In the genomic region with DNA sequence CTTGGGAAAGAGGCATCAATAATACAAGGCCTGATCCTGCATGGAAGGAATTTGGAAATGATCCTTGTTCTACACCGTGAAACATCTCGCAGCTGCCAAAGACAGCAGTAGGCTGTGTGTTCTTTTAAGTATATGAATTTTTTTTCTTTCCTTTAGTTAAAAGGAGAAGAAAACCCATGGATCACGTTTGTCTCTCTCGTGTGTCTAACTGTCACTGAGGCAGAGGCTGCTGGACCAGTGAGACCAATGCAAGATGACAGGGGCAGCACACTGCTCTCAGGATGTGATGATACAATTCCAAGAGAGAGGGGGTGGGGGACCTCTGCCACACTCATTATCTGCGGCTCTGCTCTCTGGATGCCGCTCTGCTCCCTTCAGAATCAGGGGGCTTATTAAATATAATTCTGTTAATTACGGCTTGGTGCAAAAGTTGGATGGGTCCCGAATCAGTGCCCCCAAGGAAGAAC, we compare ENCODE assay signal across 15 mouse cellular contexts.
DNase-seq lines count a peak whose midpoint lies in the region; ATAC-seq and TF ChIP-seq lines count a peak whose summit lies in the region.
"Had no signal": no experiment of that assay in that cellular context is flagged by ENCODE, and none has a peak within 500 bp of the region (broad histone marks: within the 10 kb centered on the region; RNA-seq: fewer than 3 reads in every experiment).

No protein-coding gene starts in this region.

- H3K27ac ChIP-seq in limb, embryonic 13.5 days: peak overlapping the region; percentile 33; the same call in 1 of the 2 replicates
- no peak overlapping the region for H3K27ac ChIP-seq in limb, embryonic 10.5 days
- no peak overlapping the region for H3K27ac ChIP-seq in embryonic facial prominence, embryonic 15.5 days (replicated peaks)
- H3K27ac ChIP-seq in limb, embryonic 14.5 days (replicated peaks; ENCODE audit: low read depth, low read length): no peak overlapping the region
- H3K27ac ChIP-seq: limb, embryonic 12.5 days had no signal

- WGBS in limb, embryonic 13.5 days: 49% methylated on average over 8 of the region's 8 CpGs
- 73% methylated on average over 8 of the region's 8 CpGs for WGBS in limb, embryonic 10.5 days
- WGBS in embryonic facial prominence, embryonic 15.5 days: 19% methylated on average over 8 of the region's 8 CpGs
- 28% methylated on average over 8 of the region's 8 CpGs for WGBS in limb, embryonic 14.5 days

- no peak overlapping the region for H3K4me2 ChIP-seq in limb, embryonic 13.5 days (replicated peaks)
- H3K4me2 ChIP-seq in embryonic facial prominence, embryonic 15.5 days (replicated peaks): 0 out of 2 replicates have a peak overlapping the region, but pooled peaks have one; percentile 6
- H3K4me2 ChIP-seq in limb, embryonic 14.5 days (replicated peaks; ENCODE audit: low read depth, low read length, severe bottlenecking): no peak overlapping the region
- H3K4me2 ChIP-seq: heart, embryonic 12.5 days; limb, embryonic 12.5 days had no signal

- no peaks in the 10 kb centered on the region for H3K36me3 ChIP-seq in limb, embryonic 13.5 days
- H3K36me3 ChIP-seq in limb, embryonic 10.5 days: no peaks in the 10 kb centered on the region
- no peaks in the 10 kb centered on the region for H3K36me3 ChIP-seq in embryonic facial prominence, embryonic 15.5 days
- H3K36me3 ChIP-seq in limb, embryonic 14.5 days (ENCODE audit: control insufficient read depth, insufficient read depth, low read length): no peaks in the 10 kb centered on the region
- H3K36me3 ChIP-seq: heart, embryonic 12.5 days; limb, embryonic 12.5 days had no signal

- no peaks in the 10 kb centered on the region for H3K27me3 ChIP-seq in limb, embryonic 13.5 days
- no peaks in the 10 kb centered on the region for H3K27me3 ChIP-seq in limb, embryonic 10.5 days (ENCODE audit: low read depth, poor library complexity, severe bottlenecking)
- H3K27me3 ChIP-seq in embryonic facial prominence, embryonic 15.5 days: no peaks in the 10 kb centered on the region
- no peaks in the 10 kb centered on the region for H3K27me3 ChIP-seq in limb, embryonic 14.5 days (ENCODE audit: control insufficient read depth, insufficient read depth, low read length)
- H3K27me3 ChIP-seq: heart, embryonic 12.5 days; limb, embryonic 12.5 days had no signal

- peaks cover 26% of the 10 kb centered on the region for H3K4me1 ChIP-seq in limb, embryonic 13.5 days
- H3K4me1 ChIP-seq in limb, embryonic 10.5 days: peaks cover 12% of the 10 kb centered on the region; the same call in 1 of the 2 replicates
- peaks cover 13% of the 10 kb centered on the region; the same call in 1 of the 2 replicates for H3K4me1 ChIP-seq in embryonic facial prominence, embryonic 15.5 days
- 0 out of 2 replicates have a peak, but pooled peaks cover 6% of the 10 kb centered on the region for H3K4me1 ChIP-seq in limb, embryonic 14.5 days (ENCODE audit: control insufficient read depth, insufficient read depth, low read length)

- no peak for TF ChIP-seq POLR2A in limb, embryonic 14.5 days (IDR thresholded peaks at IDR 0.05; ENCODE audit: borderline replicate concordance, extremely low read depth, insufficient read depth, insufficient read length)

- no peaks in the 10 kb centered on the region for H3K9me3 ChIP-seq in limb, embryonic 13.5 days
- H3K9me3 ChIP-seq in limb, embryonic 10.5 days (replicated peaks): no peaks in the 10 kb centered on the region
- no peaks in the 10 kb centered on the region for H3K9me3 ChIP-seq in embryonic facial prominence, embryonic 15.5 days (replicated peaks)
- no peaks in the 10 kb centered on the region for H3K9me3 ChIP-seq in limb, embryonic 14.5 days (ENCODE audit: control insufficient read depth, low read length)
- H3K9me3 ChIP-seq: limb, embryonic 12.5 days had no signal

- 0 out of 2 replicates have a peak, but pooled peaks have one; percentile 13 for ATAC-seq in limb, embryonic 13.5 days (ENCODE audit: low FRiP score, low read depth)
- peak; percentile 51; the same call in 1 of the 2 replicates for ATAC-seq in embryonic facial prominence, embryonic 15.5 days (ENCODE audit: insufficient number of reproducible peaks, low FRiP score, low TSS enrichment, low read depth)
- no peak for ATAC-seq in limb, embryonic 14.5 days (ENCODE audit: low FRiP score, low read depth)

- no peak overlapping the region for H3K4me3 ChIP-seq in limb, embryonic 13.5 days
- H3K4me3 ChIP-seq in limb, embryonic 10.5 days: no peak overlapping the region
- H3K4me3 ChIP-seq in embryonic facial prominence, embryonic 15.5 days (replicated peaks): no peak overlapping the region
- no peak overlapping the region for H3K4me3 ChIP-seq in limb, embryonic 14.5 days (replicated peaks; ENCODE audit: low read length)
- H3K4me3 ChIP-seq: heart, embryonic 12.5 days; limb, embryonic 12.5 days had no signal

- no peak overlapping the region for H3K9ac ChIP-seq in limb, embryonic 13.5 days
- no peak overlapping the region for H3K9ac ChIP-seq in embryonic facial prominence, embryonic 15.5 days
- H3K9ac ChIP-seq in limb, embryonic 14.5 days (ENCODE audit: low read depth, low read length, severe bottlenecking): no peak overlapping the region
- H3K9ac ChIP-seq: heart, embryonic 12.5 days; limb, embryonic 12.5 days had no signal

- no peak for DNase-seq in limb, embryonic 10.5 days (ENCODE audit: low spot score)
- DNase-seq in limb, embryonic 14.5 days (ENCODE audit: low spot score): peak; percentile 37
- peak; percentile 51 for DNase-seq in retina, postnatal 1 day
- DNase-seq in adrenal gland, postnatal 4 days (ENCODE audit: low spot score in 2 of 2): no peak
- DNase-seq in left cerebral cortex, adult 9 months (ENCODE audit: low spot score in 2 of 2): no peak
- DNase-seq: adrenal gland, adult 8-10 months; cerebellum, adult 9-11 months; gastrocnemius, postnatal 25 days; heart, postnatal 4 days; kidney, adult 11 months; lung, postnatal 14 days had no signal

Comparison
In these comparisons a context has a peak if more than half of its experiments do, and no peak if none do; other contexts are left out.
1. DNase-seq: peak in limb, embryonic 14.5 days (single experiment) and retina, postnatal 1 day (single experiment); none in limb, embryonic 10.5 days (single experiment), adrenal gland, postnatal 4 days (0 of 2) and left cerebral cortex, adult 9 months (0 of 2).